Mouse (Mus musculus): Measurements from ENCODE around the gene Nt5c3. TPM values are rescaled to one million over a fixed set of nuclear protein-coding genes. Genes with fewer than 3 reads are reported as not detected.

Gene Nt5c3
- polyA plus RNA-seq (2016; fragmentation: Nextera tagmentation; extraction: Ambion mirVana) = 94.8 and 98.5 TPM in 2 replicates

DNA sequence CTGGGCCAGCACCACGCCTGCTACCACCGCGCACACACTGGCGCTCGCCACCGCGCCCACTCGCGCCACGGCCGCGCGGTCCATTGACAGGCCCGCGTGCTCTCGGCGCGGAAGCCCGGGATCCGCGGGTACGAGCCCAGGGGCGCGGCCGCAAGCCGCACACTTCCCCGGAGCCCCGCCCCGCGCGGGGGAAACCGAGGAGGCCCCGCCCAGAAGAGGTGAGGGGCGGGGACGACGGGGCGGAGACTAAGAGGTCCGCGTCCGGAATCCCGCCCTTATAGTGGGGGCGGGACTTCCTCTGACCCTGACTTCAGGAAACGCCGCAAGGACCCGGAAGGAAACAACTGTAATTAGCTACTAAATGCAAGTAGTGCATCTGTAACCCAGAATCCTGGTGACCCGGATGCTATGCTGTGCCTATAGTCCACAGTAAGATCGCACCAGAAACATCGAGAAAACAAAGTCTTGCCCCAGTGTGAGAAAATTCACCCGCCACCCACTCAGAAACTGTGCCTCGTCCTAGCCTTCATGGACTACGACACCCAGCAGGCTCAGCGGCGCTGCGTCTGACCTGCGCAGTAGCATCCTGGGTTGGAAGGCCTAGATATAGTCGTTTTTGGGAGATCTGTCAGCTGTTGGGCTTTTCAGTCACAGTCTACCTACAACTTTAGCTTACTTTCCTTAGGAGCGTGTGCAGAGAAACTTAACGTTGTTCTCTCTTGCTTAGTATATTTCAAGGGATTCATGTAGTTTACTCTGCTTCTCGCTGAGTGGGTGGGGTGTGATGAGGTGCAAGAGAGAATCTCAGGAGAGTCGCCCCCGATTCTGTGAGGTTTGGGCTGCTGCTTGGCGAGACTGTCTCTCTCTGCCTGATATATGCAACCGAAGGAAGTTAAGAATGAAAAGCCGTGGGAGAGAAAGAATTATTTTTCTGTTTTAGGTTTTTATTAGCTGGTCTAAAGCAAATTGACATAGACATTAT lies at the start of gene Nt5c3, which contains the start of gene Vmn1r4:
Nt5c3 (minus strand) TSS at position 207 of the 982 bp plus-strand sequence.
Vmn1r4 (plus strand) TSS at position 290 of the 982 bp plus-strand sequence.
- H3K27ac ChIP-seq (replicated peaks) = peak within 1 kb of the TSS; percentile 81
- H3K9me3 ChIP-seq = no peaks in the 10 kb centered on the region
- H3K4me2 ChIP-seq (replicated peaks) = peak within 1 kb of the TSS; percentile 55
- H3K36me3 ChIP-seq = no peaks in the 10 kb centered on the region
- WGBS = 4% methylated on average over 64 of the region's 64 CpGs
- 0 out of 2 replicates have a peak, but pooled peaks cover 6% of the 10 kb centered on the region for H3K27me3 ChIP-seq
- peaks cover 10% of the 10 kb centered on the region; the same call in 1 of the 2 replicates for H3K4me1 ChIP-seq
- peak within 1 kb of the TSS; percentile 82 for H3K9ac ChIP-seq (replicated peaks)
- peak; percentile 97 for ATAC-seq (ENCODE audit: low FRiP score, low read depth)
- peak within 1 kb of the TSS; percentile 75 for H3K4me3 ChIP-seq

- Histone ChIP-seq H3K27ac (replicated peaks) (no peak within 1 kb of the TSS), H3K9ac (replicated peaks) (no peak within 1 kb of the TSS), H3K4me3 (no peak within 1 kb of the TSS), H3K36me3 (no peaks in the 10 kb centered on the region), H3K9me3 (no peaks in the 10 kb centered on the region), H3K4me1 (no peaks in the 10 kb centered on the region), H3K27me3 (no peaks in the 10 kb centered on the region), H3K4me2 (replicated peaks) (no peak within 1 kb of the TSS)
- ATAC-seq (ENCODE audit: low FRiP score, low read depth) = no peak
Measured at GRCm38 (mm10) chr6:56969973-56970372, 46.2 kb upstream of the Nt5c3 start, which contains the start of gene Vmn1r5. Vmn1r5 (plus strand) TSS chr6:56970273.

- Histone ChIP-seq H3K9me3 (no peaks in the 10 kb centered on the region), H3K4me3 (no peak overlapping the region), H3K9ac (replicated peaks) (no peak overlapping the region), H3K4me2 (replicated peaks) (no peak overlapping the region), H3K36me3 (no peaks in the 10 kb centered on the region), H3K27me3 (no peaks in the 10 kb centered on the region), H3K4me1 (no peaks in the 10 kb centered on the region), H3K27ac (replicated peaks) (no peak overlapping the region)
- 82% methylated on average over 5 of the region's 5 CpGs for WGBS
- ATAC-seq (ENCODE audit: low FRiP score, low read depth) = no peak
Measured at GRCm38 (mm10) chr6:56956436-56956835, 32.7 kb upstream of the Nt5c3 start.

GRCm38 (mm10) chr6:56934366-56934765 lies 10.6 kb upstream of the Nt5c3 start:
- Histone ChIP-seq H3K27me3 (no peaks in the 10 kb centered on the region), H3K4me2 (replicated peaks) (no peak overlapping the region), H3K4me1 (no peaks in the 10 kb centered on the region), H3K27ac (replicated peaks) (no peak overlapping the region), H3K9me3 (no peaks in the 10 kb centered on the region), H3K9ac (replicated peaks) (no peak overlapping the region), H3K36me3 (no peaks in the 10 kb centered on the region), H3K4me3 (no peak overlapping the region)
- no peak for ATAC-seq (ENCODE audit: low FRiP score, low read depth)
- 85% methylated on average over 4 of the region's 4 CpGs for WGBS

DNA sequence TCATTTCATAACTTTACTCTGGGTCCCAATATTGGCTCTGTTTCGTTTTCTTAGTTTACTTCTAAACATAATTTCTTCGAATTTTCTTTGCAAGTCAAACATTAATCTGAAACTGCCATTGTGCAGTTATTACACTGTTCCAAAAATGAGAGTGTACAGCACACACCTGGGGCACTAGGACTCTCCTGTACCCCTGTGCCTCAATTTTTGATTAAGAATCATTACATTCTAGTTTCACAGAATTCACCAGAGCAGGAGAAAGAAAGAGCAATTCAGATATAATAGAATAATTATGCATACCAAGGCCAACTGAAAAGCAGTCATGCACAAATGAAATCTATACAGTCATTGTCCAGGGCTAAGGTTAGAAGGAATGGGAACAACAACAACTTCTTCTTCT lies 8.7 kb upstream of the Nt5c3 start:
- H3K27ac ChIP-seq (replicated peaks) = no peak overlapping the region
- no peaks in the 10 kb centered on the region for H3K4me1 ChIP-seq
- no peak overlapping the region for H3K4me2 ChIP-seq (replicated peaks)
- H3K9me3 ChIP-seq = no peaks in the 10 kb centered on the region
- WGBS = 69% methylated on average over 2 of the region's 2 CpGs
- H3K9ac ChIP-seq (replicated peaks) = no peak overlapping the region
- H3K4me3 ChIP-seq = no peak overlapping the region
- ATAC-seq (ENCODE audit: low FRiP score, low read depth) = no peak
- H3K27me3 ChIP-seq = no peaks in the 10 kb centered on the region
- no peaks in the 10 kb centered on the region for H3K36me3 ChIP-seq

GRCm38 (mm10) chr6:56931648-56932415 lies 8.1 kb upstream of the Nt5c3 start:
- WGBS = 74% methylated on average over 4 of the region's 4 CpGs
- no peak for ATAC-seq (ENCODE audit: low FRiP score, low read depth)
- no peaks in the 10 kb centered on the region for H3K27me3 ChIP-seq
- H3K4me2 ChIP-seq (replicated peaks) = no peak overlapping the region
- no peak overlapping the region for H3K27ac ChIP-seq (replicated peaks)
- H3K36me3 ChIP-seq = no peaks in the 10 kb centered on the region
- no peak overlapping the region for H3K4me3 ChIP-seq
- no peak overlapping the region for H3K9ac ChIP-seq (replicated peaks)
- H3K4me1 ChIP-seq = no peaks in the 10 kb centered on the region
- H3K9me3 ChIP-seq = no peaks in the 10 kb centered on the region

GRCm38 (mm10) chr6:56923331-56923725 lies 404 bp downstream of the Nt5c3 start:
- peak overlapping the region; percentile 82 for H3K9ac ChIP-seq (replicated peaks)
- 0 out of 2 replicates have a peak, but pooled peaks cover 6% of the 10 kb centered on the region for H3K27me3 ChIP-seq
- no peaks in the 10 kb centered on the region for H3K36me3 ChIP-seq
- peak overlapping the region; percentile 81 for H3K27ac ChIP-seq (replicated peaks)
- H3K9me3 ChIP-seq = no peaks in the 10 kb centered on the region
- peak overlapping the region; percentile 75 for H3K4me3 ChIP-seq
- WGBS = under 1% methylated on average over 25 of the region's 25 CpGs
- ATAC-seq (ENCODE audit: low FRiP score, low read depth) = no peak; the same call in 1 of the 2 replicates
- H3K4me2 ChIP-seq (replicated peaks) = peak overlapping the region; percentile 55
- peaks cover 10% of the 10 kb centered on the region; the same call in 1 of the 2 replicates for H3K4me1 ChIP-seq

GRCm38 (mm10) chr6:56920222-56921092 lies 3.3 kb downstream of the Nt5c3 start:
- Histone ChIP-seq H3K36me3 (no peaks in the 10 kb centered on the region), H3K27me3 (no peaks in the 10 kb centered on the region), H3K9me3 (no peaks in the 10 kb centered on the region), H3K4me2 (replicated peaks) (no peak overlapping the region), H3K4me1 (peaks cover 10% of the 10 kb centered on the region; the same call in 1 of the 2 replicates), H3K27ac (replicated peaks) (no peak overlapping the region), H3K4me3 (no peak overlapping the region), H3K9ac (replicated peaks) (no peak overlapping the region)
- WGBS = 84% methylated on average over 12 of the region's 12 CpGs
- no peak for ATAC-seq (ENCODE audit: low FRiP score, low read depth)

- no peaks in the 10 kb centered on the region for H3K9me3 ChIP-seq
- no peak overlapping the region for H3K4me2 ChIP-seq (replicated peaks)
- H3K4me1 ChIP-seq = peaks cover 7% of the 10 kb centered on the region; the same call in 1 of the 2 replicates
- no peaks in the 10 kb centered on the region for H3K36me3 ChIP-seq
- H3K4me3 ChIP-seq = no peak overlapping the region
- H3K27me3 ChIP-seq = no peaks in the 10 kb centered on the region
- H3K9ac ChIP-seq (replicated peaks) = no peak overlapping the region
- H3K27ac ChIP-seq (replicated peaks) = no peak overlapping the region
- ATAC-seq (ENCODE audit: low FRiP score, low read depth) = no peak
- WGBS = 88% methylated on average over 7 of the region's 7 CpGs
Measured at GRCm38 (mm10) chr6:56919330-56920044, 4.2 kb downstream of the Nt5c3 start.

- no peaks in the 10 kb centered on the region for H3K36me3 ChIP-seq
- no peak overlapping the region for H3K4me2 ChIP-seq (replicated peaks)
- H3K27ac ChIP-seq (replicated peaks) = no peak overlapping the region
- no peak overlapping the region for H3K4me3 ChIP-seq
- no peaks in the 10 kb centered on the region for H3K9me3 ChIP-seq
- 78% methylated on average over 12 of the region's 12 CpGs for WGBS
- peaks cover 10% of the 10 kb centered on the region; the same call in 1 of the 2 replicates for H3K4me1 ChIP-seq
- no peak overlapping the region for H3K9ac ChIP-seq (replicated peaks)
- ATAC-seq (ENCODE audit: low FRiP score, low read depth) = no peak
- H3K27me3 ChIP-seq = no peaks in the 10 kb centered on the region
Measured at GRCm38 (mm10) chr6:56917578-56918368, 6.0 kb downstream of the Nt5c3 start.
